Mouse (Mus musculus) midbrain, embryonic 14.5 days (tissue): ENCODE results near the gene Ybx2. TPM values are rescaled to one million over a fixed set of nuclear protein-coding genes. Genes with fewer than 3 reads are reported as not detected.
"Not testable (repeated sequence)": the region's sequence is repeated elsewhere in the genome, so short reads cannot be mapped to it uniquely, and the experiment has no call there.

ENCODE experiments used
- ATAC-seq: fragments of 200-750 bp; cut with Nextera tagmentation; 2 replicates; pipeline ENCODE4 v1.8.0; 2017; ENCODE audit warnings: moderate number of reproducible peaks, moderate library complexity; ENCODE audit not compliant: low FRiP score, low TSS enrichment
- DNase-seq: peaks from one replicate; pipeline ENCODE4 v3.0.0-alpha.2; 2015
- H3K27ac ChIP-seq: fragments of 300-500 bp; sonication (generic); replicated peaks from 2 replicates; pipeline ENCODE4 v1.5.1; 2014; ENCODE audit warnings: mild to moderate bottlenecking, low read depth, low read length, moderate library complexity
- H3K27me3 ChIP-seq: fragments of 300-500 bp; sonication (generic); 2 replicates; pipeline ENCODE4 v1.6.1; 2014; ENCODE audit warnings: low read length, control low read depth, mixed read lengths; ENCODE audit not compliant: control insufficient read depth, insufficient read depth
- H3K36me3 ChIP-seq: fragments of 300-500 bp; sonication (generic); 2 replicates; pipeline ENCODE4 v1.6.1; 2014; ENCODE audit warnings: low read length, control low read depth; ENCODE audit not compliant: control insufficient read depth, insufficient read depth
- H3K4me1 ChIP-seq: fragments of 300-500 bp; sonication (generic); 2 replicates; pipeline ENCODE4 v1.6.1; 2014; ENCODE audit warnings: mild to moderate bottlenecking, antibody characterized with exemption, low read length, control low read depth; ENCODE audit not compliant: control insufficient read depth, insufficient read depth
- H3K4me2 ChIP-seq: fragments of 300-500 bp; sonication (generic); 2 replicates; pipeline ENCODE4 v1.6.1; 2014; ENCODE audit warnings: mild to moderate bottlenecking, low read length, moderate library complexity
- H3K4me3 ChIP-seq: fragments of 300-500 bp; sonication (generic); replicated peaks from 2 replicates; pipeline ENCODE4 v1.5.1; 2014; ENCODE audit warnings: low read depth, low read length
- H3K9ac ChIP-seq: fragments of 300-500 bp; sonication (generic); replicated peaks from 2 replicates; pipeline ENCODE4 v1.6.1; 2014; ENCODE audit warnings: mild to moderate bottlenecking, low read length, moderate library complexity
- H3K9me3 ChIP-seq: fragments of 300-500 bp; sonication (generic); 2 replicates; pipeline ENCODE4 v1.6.1; 2016; ENCODE audit warnings: low read length, control low read depth, mixed read lengths; ENCODE audit not compliant: control insufficient read depth
- WGBS: fragments of 180-500 bp; shearing (Covaris S2); extraction: QIAGEN DNeasy Blood & Tissue Kit; methylation state at CpG from one replicate; pipeline ENCODE4 v1.1.7; 2014; 5-methylcytosine and 5-hydroxymethylcytosine counted together
- polyA plus RNA-seq: library from polyadenylated mRNA; unstranded; fragments of >200 nt; fragmentation: Nextera tagmentation; extraction: Ambion mirVana; gene quantifications from 2 replicates; pipeline ENCODE4 v1.2.1, GENCODE M21; 2014

Gene Ybx2
- polyA plus RNA-seq, 1 experiment from 2014 or later = 4.3 TPM

GRCm38 (mm10) chr11:69955618-69956017, 20.0 kb downstream of the Ybx2 start:
- not testable (repeated sequence) for H3K4me3 ChIP-seq, H3K27ac ChIP-seq, H3K36me3 ChIP-seq, H3K4me2 ChIP-seq, H3K9me3 ChIP-seq, ATAC-seq, H3K9ac ChIP-seq, H3K27me3 ChIP-seq, H3K4me1 ChIP-seq, DNase-seq
- 80% methylated on average over 4 of the region's 4 CpGs for WGBS

DNA sequence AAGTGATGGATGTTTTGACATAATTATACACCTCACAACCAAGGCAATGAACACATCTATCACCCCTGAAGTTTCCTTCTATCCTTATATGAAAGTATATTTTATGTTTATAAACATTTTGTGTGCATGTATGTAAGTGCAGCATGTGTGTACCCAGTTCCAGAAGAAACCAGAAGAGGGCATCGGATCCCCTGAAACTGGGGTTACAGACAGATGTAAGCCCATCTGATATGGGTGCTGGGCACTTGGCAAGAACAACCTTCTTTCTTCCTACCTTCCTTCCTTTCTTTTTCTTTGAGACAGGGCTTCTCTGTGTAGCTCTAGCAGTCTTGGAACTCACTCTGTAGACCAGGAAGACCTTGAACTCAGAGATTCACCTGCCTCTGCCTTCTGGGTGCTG, 20.6 kb downstream of the Ybx2 start:
- Histone ChIP-seq H3K9ac (no peak overlapping the region), H3K9me3 (no peaks in the 10 kb centered on the region), H3K4me1 (no peaks in the 10 kb centered on the region), H3K36me3 (no peaks in the 10 kb centered on the region), H3K4me3 (no peak overlapping the region), H3K27me3 (no peaks in the 10 kb centered on the region), H3K4me2 (no peak overlapping the region), H3K27ac (no peak overlapping the region)
- ATAC-seq (no peak), DNase-seq (no peak)
- WGBS = 77% methylated on average over 1 of the region's 1 CpGs

GRCm38 (mm10) chr11:69960616-69961015, 25.0 kb downstream of the Ybx2 start:
- Histone ChIP-seq H3K4me3 (no peak overlapping the region), H3K4me1 (no peaks in the 10 kb centered on the region), H3K9me3 (no peaks in the 10 kb centered on the region), H3K4me2 (no peak overlapping the region), H3K27ac (no peak overlapping the region), H3K27me3 (peaks cover 28% of the 10 kb centered on the region), H3K9ac (no peak overlapping the region), H3K36me3 (no peaks in the 10 kb centered on the region)
- DNase-seq (no peak), ATAC-seq (no peak)
- 22% methylated on average over 5 of the region's 5 CpGs for WGBS

GRCm38 (mm10) chr11:69961841-69962240, 26.2 kb downstream of the Ybx2 start:
- DNase-seq = no peak
- H3K36me3 ChIP-seq = no peaks in the 10 kb centered on the region
- no peak overlapping the region for H3K4me2 ChIP-seq
- 0 out of 2 replicates have a peak, but pooled peaks cover 4% of the 10 kb centered on the region for H3K4me1 ChIP-seq
- no peak overlapping the region for H3K4me3 ChIP-seq
- peaks cover 40% of the 10 kb centered on the region for H3K27me3 ChIP-seq
- 51% methylated on average over 5 of the region's 5 CpGs for whole genome bisulfite sequencing
- no peak for ATAC-seq
- no peaks in the 10 kb centered on the region for H3K9me3 ChIP-seq
- no peak overlapping the region for H3K27ac ChIP-seq
- no peak overlapping the region for H3K9ac ChIP-seq

- H3K9me3 ChIP-seq = no peaks in the 10 kb centered on the region
- peaks cover 13% of the 10 kb centered on the region for H3K36me3 ChIP-seq
- ATAC-seq (no peak), DNase-seq (no peak)
- WGBS = 11% methylated on average over 24 of the region's 24 CpGs
- H3K9ac ChIP-seq = no peak within 1 kb of the TSS
- 0 out of 2 replicates have a peak within 1 kb of the TSS, but pooled peaks have one; percentile 7 for H3K4me3 ChIP-seq
- H3K4me1 ChIP-seq = 0 out of 2 replicates have a peak, but pooled peaks cover 5% of the 10 kb centered on the region
- no peak within 1 kb of the TSS for H3K27ac ChIP-seq
- 0 out of 2 replicates have a peak within 1 kb of the TSS, but pooled peaks have one; percentile 17 for H3K4me2 ChIP-seq
- H3K27me3 ChIP-seq = peaks cover 55% of the 10 kb centered on the region
Observed at GRCm38 (mm10) chr11:69964650-69965270, 29.2 kb downstream of the Ybx2 start, which contains the start of gene Cldn7. Gene Cldn7 (plus strand): TSS chr11:69964779.

GRCm38 (mm10) chr11:69965271-69966005, 29.8 kb downstream of the Ybx2 start:
- peaks cover 20% of the 10 kb centered on the region for H3K36me3 ChIP-seq
- ATAC-seq (no peak), DNase-seq (peak; percentile 28)
- no peaks in the 10 kb centered on the region for H3K9me3 ChIP-seq
- H3K9ac ChIP-seq = no peak overlapping the region
- no peak overlapping the region for H3K27ac ChIP-seq
- 0 out of 2 replicates have a peak, but pooled peaks cover 5% of the 10 kb centered on the region for H3K4me1 ChIP-seq
- 0 out of 2 replicates have a peak overlapping the region, but pooled peaks have one; percentile 7 for H3K4me3 ChIP-seq
- 2% methylated on average over 49 of the region's 49 CpGs for WGBS
- 0 out of 2 replicates have a peak overlapping the region, but pooled peaks have one; percentile 17 for H3K4me2 ChIP-seq
- peaks cover 55% of the 10 kb centered on the region for H3K27me3 ChIP-seq

- H3K4me1 ChIP-seq = 0 out of 2 replicates have a peak, but pooled peaks cover 5% of the 10 kb centered on the region
- no peak overlapping the region for H3K27ac ChIP-seq
- ATAC-seq (no peak), DNase-seq (no peak)
- no peaks in the 10 kb centered on the region for H3K9me3 ChIP-seq
- 1% methylated on average over 58 of the region's 59 CpGs for WGBS
- H3K4me2 ChIP-seq = peak overlapping the region; percentile 40
- peaks cover 21% of the 10 kb centered on the region for H3K36me3 ChIP-seq
- 0 out of 2 replicates have a peak overlapping the region, but pooled peaks have one; percentile 9 for H3K9ac ChIP-seq
- H3K27me3 ChIP-seq = peaks cover 55% of the 10 kb centered on the region
- peak overlapping the region; percentile 18 for H3K4me3 ChIP-seq
Observed at GRCm38 (mm10) chr11:69966006-69966859, 30.6 kb downstream of the Ybx2 start.

GRCm38 (mm10) chr11:69966860-69967517, 31.4 kb downstream of the Ybx2 start:
- peak; percentile 25 for DNase-seq
- Histone ChIP-seq H3K4me2 (peak overlapping the region; percentile 40), H3K4me1 (0 out of 2 replicates have a peak, but pooled peaks cover 5% of the 10 kb centered on the region), H3K36me3 (peaks cover 24% of the 10 kb centered on the region), H3K27me3 (peaks cover 55% of the 10 kb centered on the region), H3K9me3 (no peaks in the 10 kb centered on the region), H3K27ac (no peak overlapping the region), H3K4me3 (peak overlapping the region; percentile 18), H3K9ac (no peak overlapping the region)
- WGBS = 37% methylated on average over 17 of the region's 17 CpGs
- no peak for ATAC-seq
